Mouse (Mus musculus): ENCODE measurements around the gene Mustn1. TPM values are rescaled to one million over a fixed set of nuclear protein-coding genes. Genes with fewer than 3 reads are reported as not detected.

The Mustn1 gene
- total and polyA plus RNA-seq, 3 experiments, result 0.08 to 0.22 TPM; not detected in 1

DNA sequence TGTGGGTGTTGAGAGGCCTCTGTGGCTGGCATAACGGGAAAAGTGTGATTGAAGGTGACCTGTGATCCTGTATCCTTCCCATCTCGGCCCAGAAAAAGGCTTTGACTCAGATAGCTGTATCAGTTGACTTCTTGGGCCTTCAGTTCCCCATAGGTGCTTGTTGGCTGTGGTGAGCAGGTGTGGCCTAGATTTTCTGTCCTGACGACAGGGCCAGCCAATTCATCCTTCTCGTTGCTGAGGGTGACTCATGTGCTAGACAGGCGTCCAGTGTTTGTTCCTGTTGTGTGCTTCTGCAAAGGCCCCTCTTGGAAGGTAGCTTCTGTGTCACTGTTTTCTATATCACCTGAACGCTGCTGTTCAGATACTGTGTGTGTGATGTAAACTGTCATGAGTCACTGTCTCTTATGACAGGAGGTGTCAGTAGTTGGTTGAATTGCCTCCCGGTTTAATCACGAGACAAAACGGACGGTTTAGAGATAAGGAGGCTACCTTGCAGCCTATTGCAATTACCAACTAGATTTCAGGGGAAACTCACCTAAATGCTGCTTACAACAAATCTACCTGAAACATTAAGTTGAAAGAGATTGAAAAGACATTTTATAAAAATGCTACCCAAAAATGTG, 22.0 kb upstream of the Mustn1 start (continued):
- TF ChIP-seq KAT2A (conservative IDR thresholded peaks at IDR 0.05; ENCODE audit: low read depth, low read length), result 0 out of 2 replicates have a peak, but pooled peaks have one; percentile 50
- peak; percentile 78 for TF ChIP-seq SIN3A (IDR thresholded peaks at IDR 0.05; ENCODE audit: low read length)

DNA sequence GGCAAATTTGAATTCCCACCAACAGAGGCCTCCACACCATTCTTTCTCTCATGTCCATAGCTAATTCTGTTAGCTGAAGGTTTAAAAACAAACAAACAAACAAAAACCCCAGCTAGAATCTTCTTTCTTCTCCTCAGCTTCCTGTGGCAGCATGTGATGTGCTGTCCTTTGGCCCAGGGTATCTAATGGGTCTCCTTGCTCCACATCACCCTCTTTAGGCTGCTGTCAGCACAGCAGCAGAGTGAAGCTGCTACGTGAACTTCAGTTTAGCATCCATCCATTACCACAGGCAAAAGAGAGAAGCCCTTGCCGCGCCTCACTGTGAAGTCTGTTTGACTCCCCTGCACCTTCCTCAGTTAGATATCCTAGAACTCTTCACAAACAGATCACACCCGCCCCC, 21.0 kb upstream of the Mustn1 start:
- peaks cover 22 to 28% of the 10 kb centered on the region in 2 experiments for H3K4me1 ChIP-seq (ENCODE audit: control insufficient read depth in 1 of 2, insufficient read depth in 2 of 2, low read length in 2 of 2)
- peak overlapping the region; percentile 95 for H3K27ac ChIP-seq (ENCODE audit: control insufficient read depth, low read depth, low read length)
- no peaks in the 10 kb centered on the region for H3K27me3 ChIP-seq (ENCODE audit: control insufficient read depth in 1 of 2, insufficient read depth in 2 of 2, low read length in 2 of 2)
- H3K36me3 ChIP-seq (ENCODE audit: control insufficient read depth in 1 of 2, insufficient read depth in 2 of 2, low read length in 2 of 2), result peaks cover 3 to 24% of the 10 kb centered on the region in 2 experiments
- H3K9me3 ChIP-seq (replicated peaks; ENCODE audit: insufficient read depth, low read length), result no peaks in the 10 kb centered on the region
- peak; percentile 73 for DNase-seq (ENCODE audit: low read depth, low spot score)
- no peaks in the 10 kb centered on the region for H3K79me2 ChIP-seq (ENCODE audit: control insufficient read depth, insufficient read depth, low read length, poor library complexity)
- H3K9ac ChIP-seq (ENCODE audit: control insufficient read depth, low read depth, low read length, poor library complexity, severe bottlenecking), result peak overlapping the region; percentile 37
- TF ChIP-seq MXI1 (IDR thresholded peaks at IDR 0.05; ENCODE audit: low read depth, low read length), result no peak
- TF ChIP-seq SMC3 (IDR thresholded peaks at IDR 0.05; ENCODE audit: low read depth, low read length), result peak; percentile 48
- TF ChIP-seq CTCF (IDR thresholded peaks at IDR 0.05 in 2 of 3, conservative IDR thresholded peaks at IDR 0.05 in 1 of 3; ENCODE audit: control insufficient read depth in 1 of 3, insufficient read depth in 1 of 3, low read depth in 2 of 3, low read length in 3 of 3, poor library complexity in 1 of 3, severe bottlenecking in 1 of 3), result peak; percentile 37 to 62 (median 41); a peak in 5 of 6 replicates
- TF ChIP-seq USF1 (IDR thresholded peaks at IDR 0.05; ENCODE audit: low read depth, low read length), result peak; percentile 60; the same call in 1 of the 2 replicates
- TF ChIP-seq RAD21 (IDR thresholded peaks at IDR 0.05; ENCODE audit: low read depth, low read length), result peak; percentile 52
- H3K4me3 ChIP-seq (ENCODE audit: control insufficient read depth in 1 of 2, insufficient read depth in 1 of 2, low read depth in 2 of 2, low read length in 2 of 2), result no peak overlapping the region

- no peak overlapping the region for H3K27ac ChIP-seq (ENCODE audit: control insufficient read depth, low read depth, low read length)
- no peak for DNase-seq (ENCODE audit: low read depth, low spot score)
These were observed 17.4 kb upstream of the Mustn1 start for GRCm38 (mm10) chr14:30861421-30862125.

More at GRCm38 (mm10) chr14:30861421-30862125, 17.4 kb upstream of the Mustn1 start:
- Histone ChIP-seq H3K36me3 (ENCODE audit: control insufficient read depth in 1 of 2, insufficient read depth in 2 of 2, low read length in 2 of 2) (peaks cover 2 to 16% of the 10 kb centered on the region in 2 experiments), H3K9ac (ENCODE audit: control insufficient read depth, low read depth, low read length, poor library complexity, severe bottlenecking) (no peak overlapping the region), H3K9me3 (replicated peaks; ENCODE audit: insufficient read depth, low read length) (no peaks in the 10 kb centered on the region), H3K4me1 (ENCODE audit: control insufficient read depth in 1 of 2, insufficient read depth in 2 of 2, low read length in 2 of 2) (peaks cover 16 to 19% of the 10 kb centered on the region in 2 experiments), H3K79me2 (ENCODE audit: control insufficient read depth, insufficient read depth, low read length, poor library complexity) (no peaks in the 10 kb centered on the region), H3K27me3 (ENCODE audit: control insufficient read depth in 1 of 2, insufficient read depth in 2 of 2, low read length in 2 of 2) (no peaks in the 10 kb centered on the region), H3K4me3 (ENCODE audit: control insufficient read depth in 1 of 2, insufficient read depth in 1 of 2, low read depth in 2 of 2, low read length in 2 of 2) (no peak overlapping the region)
- TF ChIP-seq MAFK (IDR thresholded peaks at IDR 0.05; ENCODE audit: borderline replicate concordance, low read depth, low read length), result no peak
- TF ChIP-seq ZNF384 (IDR thresholded peaks at IDR 0.05; ENCODE audit: low read depth, low read length), result no peak
- TF ChIP-seq ETS1 (IDR thresholded peaks at IDR 0.05; ENCODE audit: low read depth, low read length), result no peak
- no peak for TF ChIP-seq MEF2A (IDR thresholded peaks at IDR 0.05; ENCODE audit: extremely low read depth, insufficient replicate concordance, low read depth, low read length, poor library complexity, severe bottlenecking)
- no peak for TF ChIP-seq USF2 (IDR thresholded peaks at IDR 0.05; ENCODE audit: borderline replicate concordance in 1 of 2, insufficient read depth in 1 of 2, low read depth in 1 of 2, low read length in 2 of 2)
- no peak for TF ChIP-seq ELF1 (IDR thresholded peaks at IDR 0.05; ENCODE audit: low read depth, low read length)
- no peak for TF ChIP-seq JUND (IDR thresholded peaks at IDR 0.05; ENCODE audit: low read depth, low read length)
- TF ChIP-seq EP300 (IDR thresholded peaks at IDR 0.05; ENCODE audit: low read depth in 1 of 2, low read length in 2 of 2), result no peak
- no peak for TF ChIP-seq MAZ (IDR thresholded peaks at IDR 0.05; ENCODE audit: low read depth, low read length)
- no peak for TF ChIP-seq E2F4 (IDR thresholded peaks at IDR 0.05; ENCODE audit: borderline replicate concordance, low read depth, low read length)
- no peak for TF ChIP-seq POLR2AphosphoS2 (IDR thresholded peaks at IDR 0.05; ENCODE audit: low read length)
- TF ChIP-seq SIN3A (IDR thresholded peaks at IDR 0.05; ENCODE audit: low read length), result no peak
- TF ChIP-seq ZC3H11A (IDR thresholded peaks at IDR 0.05; ENCODE audit: low read depth, low read length), result no peak
- TF ChIP-seq RCOR1 (IDR thresholded peaks at IDR 0.05; ENCODE audit: low read depth, low read length), result no peak
- no peak for TF ChIP-seq ZKSCAN1 (IDR thresholded peaks at IDR 0.05; ENCODE audit: low read depth, low read length)
- TF ChIP-seq GABPA (IDR thresholded peaks at IDR 0.05; ENCODE audit: low read depth, low read length), result no peak

All from MEL (cell line).